Mouse (Mus musculus): ENCODE results near the gene BC049762. TPM values are rescaled to one million over a fixed set of nuclear protein-coding genes. Genes with fewer than 3 reads are reported as not detected.

BC049762 gene
- total RNA-seq (2014; rRNA removed) (0.29 TPM in 1 of 2 replicates, not detected in the other), polyA plus RNA-seq (2015; fragmentation: Nextera tagmentation; extraction: Ambion mirVana) (0.39 and 0.40 TPM in 2 replicates)

DNA sequence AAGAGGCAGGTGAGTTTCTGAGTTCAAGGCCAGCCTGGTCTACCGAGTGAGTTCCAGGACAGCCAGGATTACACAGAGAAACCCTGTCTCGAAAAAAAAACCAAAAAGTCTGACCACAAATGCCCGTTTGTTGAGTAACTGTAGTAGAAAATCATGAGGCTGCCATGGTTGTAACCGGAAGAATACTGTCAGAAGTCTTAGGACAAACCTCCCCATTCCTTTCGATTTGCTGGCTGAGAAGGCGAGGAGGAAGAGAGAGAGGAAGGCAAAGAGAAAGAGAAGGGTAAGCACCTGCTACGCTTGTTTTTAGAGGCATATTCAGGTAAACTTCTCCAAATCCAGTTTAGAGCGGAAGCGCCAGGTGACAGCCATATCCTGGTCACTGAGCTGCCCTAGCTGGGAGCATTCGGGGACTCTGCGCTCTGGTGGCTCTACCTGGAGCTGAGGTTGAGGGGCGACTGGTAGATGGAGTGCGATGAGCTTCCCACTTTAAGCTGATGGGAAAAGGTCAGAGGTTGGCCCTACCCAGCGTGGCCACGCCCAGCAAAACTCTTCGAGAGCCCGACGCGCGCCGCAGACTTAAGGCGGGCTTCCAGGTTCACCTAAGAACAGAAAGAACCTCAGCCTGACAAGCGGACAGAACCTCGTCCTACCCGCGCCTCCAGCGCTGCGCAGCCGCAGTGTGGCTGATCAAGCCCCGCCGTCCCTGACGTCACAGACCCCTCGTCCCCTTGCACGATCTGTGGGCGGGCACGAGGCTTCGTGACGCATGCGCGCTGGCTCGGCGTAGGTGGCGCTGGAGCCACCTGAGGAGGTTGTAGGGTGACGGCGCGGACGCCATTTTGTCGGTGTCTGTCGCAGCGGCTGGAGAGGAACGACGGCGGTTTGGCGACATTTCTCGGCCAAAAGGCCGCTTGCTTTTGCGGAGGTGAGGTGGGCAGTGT, at the start of gene BC049762:
BC049762 (minus strand) TSS at position 705 of the 944 bp plus-strand sequence.
- Histone ChIP-seq H3K27ac (peak within 1 kb of the TSS; percentile 99), H3K4me3 (ENCODE audit: low read length) (peak within 1 kb of the TSS; percentile 97), H3K4me1 (ENCODE audit: insufficient read depth, low read length) (peaks cover 16% of the 10 kb centered on the region; the same call in 1 of the 2 replicates), H3K36me3 (ENCODE audit: insufficient read depth, low read length) (no peaks in the 10 kb centered on the region), H3K4me2 (ENCODE audit: low read depth, low read length) (peak within 1 kb of the TSS; percentile 62), H3K9me3 (ENCODE audit: low read length) (no peaks in the 10 kb centered on the region), H3K27me3 (ENCODE audit: insufficient read depth, low read length) (no peaks in the 10 kb centered on the region), H3K9ac (replicated peaks; ENCODE audit: low read length) (peak within 1 kb of the TSS; percentile 99)
- 9% methylated on average over 57 of the region's 57 CpGs for WGBS
- ATAC-seq (peak; percentile 99), DNase-seq (ENCODE audit: low spot score) (peak; percentile 100)
- TF ChIP-seq CTCF (IDR thresholded peaks at IDR 0.05; ENCODE audit: low read depth): peak; percentile 59

GRCm38 (mm10) chr11:51311846-51312245, 49.0 kb upstream of the BC049762 start:
- 76% methylated on average over 8 of the region's 8 CpGs for WGBS
- DNase-seq (ENCODE audit: low spot score) (no peak), ATAC-seq (0 out of 2 replicates have a peak, but pooled peaks have one; percentile 51)
- no peaks in the 10 kb centered on the region for H3K9me3 ChIP-seq (ENCODE audit: low read length)
- no peak overlapping the region for H3K27ac ChIP-seq
- no peaks in the 10 kb centered on the region for H3K4me1 ChIP-seq (ENCODE audit: insufficient read depth, low read length)
- no peak overlapping the region for H3K9ac ChIP-seq (replicated peaks; ENCODE audit: low read length)
- H3K36me3 ChIP-seq (ENCODE audit: insufficient read depth, low read length): no peaks in the 10 kb centered on the region
- no peak for TF ChIP-seq CTCF (IDR thresholded peaks at IDR 0.05; ENCODE audit: low read depth)
- H3K27me3 ChIP-seq (ENCODE audit: insufficient read depth, low read length): no peaks in the 10 kb centered on the region
- H3K4me3 ChIP-seq (ENCODE audit: low read length): no peak overlapping the region
- no peak overlapping the region for H3K4me2 ChIP-seq (ENCODE audit: low read depth, low read length)

DNA sequence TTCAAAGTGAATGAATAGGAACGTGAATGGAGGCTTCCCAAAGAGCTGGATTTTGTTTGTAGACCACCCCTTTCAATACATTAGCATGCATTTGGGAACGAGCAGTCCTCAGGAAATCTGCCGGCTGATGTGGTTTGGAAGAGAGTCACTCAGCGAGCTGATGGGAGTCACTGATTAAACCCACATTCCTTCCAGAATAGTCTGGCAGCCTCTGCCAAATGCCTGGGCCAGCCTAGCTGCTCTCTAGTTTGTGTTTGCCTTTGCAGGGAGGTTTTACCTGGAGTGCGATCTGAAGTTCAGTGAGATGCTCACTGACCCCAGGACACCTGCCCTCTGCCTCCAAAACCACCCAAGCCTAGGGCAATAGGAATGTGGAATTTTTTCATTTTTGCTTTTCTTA, 45.5 kb upstream of the BC049762 start:
- ATAC-seq (no peak), DNase-seq (ENCODE audit: low spot score) (no peak)
- Histone ChIP-seq H3K4me1 (ENCODE audit: insufficient read depth, low read length) (no peaks in the 10 kb centered on the region), H3K4me2 (ENCODE audit: low read depth, low read length) (no peak overlapping the region), H3K27ac (no peak overlapping the region), H3K27me3 (ENCODE audit: insufficient read depth, low read length) (no peaks in the 10 kb centered on the region), H3K36me3 (ENCODE audit: insufficient read depth, low read length) (no peaks in the 10 kb centered on the region), H3K4me3 (ENCODE audit: low read length) (no peak overlapping the region), H3K9me3 (ENCODE audit: low read length) (no peaks in the 10 kb centered on the region), H3K9ac (replicated peaks; ENCODE audit: low read length) (no peak overlapping the region)
- TF ChIP-seq CTCF (IDR thresholded peaks at IDR 0.05; ENCODE audit: low read depth): no peak
- WGBS: 67% methylated on average over 5 of the region's 5 CpGs

DNA sequence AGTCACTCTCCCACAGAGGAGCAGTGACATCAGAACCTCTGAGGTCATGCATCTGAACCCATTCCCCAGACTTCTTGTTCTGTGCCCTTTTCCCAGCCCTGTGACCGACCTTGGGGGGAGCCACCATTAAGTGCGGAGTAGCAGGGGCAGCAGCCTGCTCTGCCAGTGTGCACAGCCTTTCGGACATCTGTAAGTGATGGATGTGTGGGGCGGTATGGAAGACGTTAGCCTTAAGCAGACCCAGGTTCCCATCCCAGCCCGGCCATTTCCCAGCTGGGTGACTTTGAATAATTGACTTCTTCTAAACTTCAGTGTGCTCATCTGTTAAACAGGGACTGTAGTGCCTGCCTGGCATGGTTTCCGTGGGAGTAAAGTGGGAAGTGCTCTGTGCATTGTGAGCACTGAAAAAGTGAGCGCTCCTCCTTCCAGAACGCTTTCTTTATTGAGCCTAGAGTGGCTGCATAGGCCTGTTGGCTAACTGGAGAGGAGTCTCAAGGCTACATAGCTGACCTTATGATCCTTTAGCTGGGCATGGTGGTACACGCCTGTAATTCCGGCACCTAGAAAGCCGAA, 41.2 kb upstream of the BC049762 start:
- no peak for ATAC-seq
- H3K4me3 ChIP-seq (ENCODE audit: low read length): no peak overlapping the region
- WGBS: 65% methylated on average over 12 of the region's 12 CpGs

GRCm38 (mm10) chr11:51302396-51302795, 39.5 kb upstream of the BC049762 start:
- H3K4me3 ChIP-seq (ENCODE audit: low read length): no peak overlapping the region
- H3K27me3 ChIP-seq (ENCODE audit: insufficient read depth, low read length): no peaks in the 10 kb centered on the region
- H3K9me3 ChIP-seq (ENCODE audit: low read length): no peaks in the 10 kb centered on the region
- no peaks in the 10 kb centered on the region for H3K36me3 ChIP-seq (ENCODE audit: insufficient read depth, low read length)
- no peak for TF ChIP-seq CTCF (IDR thresholded peaks at IDR 0.05; ENCODE audit: low read depth)
- DNase-seq (ENCODE audit: low spot score): no peak
- 78% methylated on average over 5 of the region's 5 CpGs for WGBS
- no peak overlapping the region for H3K9ac ChIP-seq (replicated peaks; ENCODE audit: low read length)
- no peak overlapping the region for H3K27ac ChIP-seq
- no peak for ATAC-seq
- H3K4me2 ChIP-seq (ENCODE audit: low read depth, low read length): no peak overlapping the region
- H3K4me1 ChIP-seq (ENCODE audit: insufficient read depth, low read length): no peaks in the 10 kb centered on the region

More for the DNA sequence above, 41.2 kb upstream of the BC049762 start:
- H3K9ac ChIP-seq (replicated peaks; ENCODE audit: low read length): no peak overlapping the region
- H3K4me1 ChIP-seq (ENCODE audit: insufficient read depth, low read length): no peaks in the 10 kb centered on the region
- no peak overlapping the region for H3K4me2 ChIP-seq (ENCODE audit: low read depth, low read length)
- DNase-seq (ENCODE audit: low spot score): no peak
- H3K27ac ChIP-seq: no peak overlapping the region
- H3K9me3 ChIP-seq (ENCODE audit: low read length): no peaks in the 10 kb centered on the region
- H3K27me3 ChIP-seq (ENCODE audit: insufficient read depth, low read length): no peaks in the 10 kb centered on the region
- no peaks in the 10 kb centered on the region for H3K36me3 ChIP-seq (ENCODE audit: insufficient read depth, low read length)
- no peak for TF ChIP-seq CTCF (IDR thresholded peaks at IDR 0.05; ENCODE audit: low read depth)

DNA sequence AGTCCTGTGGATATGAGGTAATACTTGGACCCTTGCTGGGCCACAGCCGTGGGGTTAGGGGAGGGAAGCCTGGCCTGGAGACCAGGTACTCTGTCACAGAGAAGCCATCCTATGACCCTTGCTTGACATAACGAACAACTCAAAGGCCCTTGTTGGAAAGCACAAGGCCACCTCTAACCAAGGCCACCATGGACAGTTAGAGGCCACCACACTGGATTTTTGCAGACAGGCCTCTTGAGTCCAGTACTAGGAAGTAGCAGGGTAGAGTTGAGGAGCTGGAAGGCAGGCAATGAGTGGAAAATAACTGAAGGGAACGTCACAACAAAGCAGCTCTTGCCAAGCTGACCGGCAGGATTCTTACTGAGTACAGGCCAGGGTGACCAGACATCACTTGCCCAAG, 35.8 kb upstream of the BC049762 start:
- no peak for ATAC-seq
- Histone ChIP-seq H3K9ac (replicated peaks; ENCODE audit: low read length) (no peak overlapping the region), H3K4me1 (ENCODE audit: insufficient read depth, low read length) (peaks cover 2% of the 10 kb centered on the region; the same call in 1 of the 2 replicates), H3K4me3 (ENCODE audit: low read length) (no peak overlapping the region), H3K27me3 (ENCODE audit: insufficient read depth, low read length) (no peaks in the 10 kb centered on the region), H3K27ac (no peak overlapping the region), H3K4me2 (ENCODE audit: low read depth, low read length) (no peak overlapping the region), H3K36me3 (ENCODE audit: insufficient read depth, low read length) (no peaks in the 10 kb centered on the region), H3K9me3 (ENCODE audit: low read length) (no peaks in the 10 kb centered on the region)
- DNase-seq (ENCODE audit: low spot score): no peak
- no peak for TF ChIP-seq CTCF (IDR thresholded peaks at IDR 0.05; ENCODE audit: low read depth)
- WGBS: 87% methylated on average over 4 of the region's 4 CpGs

All from hindbrain, postnatal 0 days (tissue).